Mouse (Mus musculus) heart, embryonic 16.5 days (tissue): ENCODE measurements around the gene Ptprr. TPM values are rescaled to one million over a fixed set of nuclear protein-coding genes. Genes with fewer than 3 reads are reported as not detected.

ENCODE experiments used
- ATAC-seq: fragments of 200-750 bp; cut with Nextera tagmentation; replicated peaks from 2 replicates; pipeline ENCODE4 v1.8.0; 2017; ENCODE audit warnings: moderate number of reproducible peaks; ENCODE audit not compliant: insufficient read depth, low FRiP score; ENCODE audit errors: extremely low read depth
- H3K27ac ChIP-seq: fragments of 300-500 bp; sonication (generic); 2 replicates; pipeline ENCODE4 v1.5.1; 2014; ENCODE audit warnings: mild to moderate bottlenecking, low read length, control low read depth, moderate library complexity
- H3K27me3 ChIP-seq: fragments of 300-500 bp; sonication (generic); 2 replicates; pipeline ENCODE4 v1.6.1; 2014; ENCODE audit warnings: low read length, mixed read lengths; ENCODE audit not compliant: control insufficient read depth, insufficient read depth
- H3K36me3 ChIP-seq: fragments of 300-500 bp; sonication (generic); 2 replicates; pipeline ENCODE4 v1.6.1; 2014; ENCODE audit not compliant: control insufficient read depth, insufficient read depth
- H3K4me1 ChIP-seq: fragments of 300-500 bp; sonication (generic); 2 replicates; pipeline ENCODE4 v1.6.1; 2014; ENCODE audit warnings: low read length, mixed read lengths; ENCODE audit not compliant: control insufficient read depth, insufficient read depth
- H3K4me2 ChIP-seq: fragments of 300-500 bp; sonication (generic); 2 replicates; pipeline ENCODE4 v1.6.1; 2014; ENCODE audit warnings: low read depth, mild to moderate bottlenecking, control low read depth, low read length
- H3K4me3 ChIP-seq: fragments of 300-500 bp; sonication (generic); 2 replicates; pipeline ENCODE4 v1.5.1; 2014; ENCODE audit warnings: mild to moderate bottlenecking, control low read depth, low read length
- H3K9ac ChIP-seq: fragments of 300-500 bp; sonication (generic); 2 replicates; pipeline ENCODE4 v1.6.1; 2014; ENCODE audit warnings: low read length, control low read depth
- H3K9me3 ChIP-seq: fragments of 300-500 bp; sonication (generic); replicated peaks from 2 replicates; pipeline ENCODE4 v1.6.1; 2016; ENCODE audit warnings: low read length; ENCODE audit not compliant: control insufficient read depth
- WGBS: fragments of 180-500 bp; shearing (Covaris S2); extraction: QIAGEN DNeasy Blood & Tissue Kit; methylation state at CpG from one replicate; pipeline ENCODE4 v1.1.7; 2014; 5-methylcytosine and 5-hydroxymethylcytosine counted together
- polyA plus RNA-seq: library from polyadenylated mRNA; unstranded; fragments of >200 nt; fragmentation: Nextera tagmentation; extraction: Ambion mirVana; gene quantifications from 2 replicates; pipeline ENCODE4 v1.2.1, GENCODE M21; 2015

The Ptprr gene
- polyA plus RNA-seq, 1 experiment from 2014 or later, result 0.35 TPM

DNA sequence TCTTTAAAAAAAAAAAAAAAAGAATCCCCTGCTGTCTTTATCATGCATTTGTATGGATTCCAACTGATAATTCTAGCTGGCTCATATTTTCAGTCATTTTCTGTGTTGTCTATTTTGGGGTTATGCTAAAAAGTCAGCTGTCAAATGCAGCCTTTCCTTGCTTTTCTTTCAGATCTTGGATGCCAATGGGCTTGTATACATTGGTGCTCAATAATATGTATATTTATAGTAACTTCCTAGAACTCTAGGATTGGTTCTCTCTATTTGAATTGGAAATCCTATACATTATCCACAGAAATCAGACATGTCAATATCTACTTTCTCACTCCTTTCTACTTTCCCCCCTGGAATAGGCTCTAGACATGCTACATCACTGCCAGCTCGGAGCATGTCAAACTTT, 90.7 kb downstream of the Ptprr start:
- Histone ChIP-seq H3K4me3 (no peak overlapping the region), H3K9ac (no peak overlapping the region), H3K9me3 (peaks cover 2% of the 10 kb centered on the region; the same call in 1 of the 2 replicates), H3K27ac (no peak overlapping the region), H3K4me2 (no peak overlapping the region), H3K27me3 (no peaks in the 10 kb centered on the region), H3K36me3 (no peaks in the 10 kb centered on the region), H3K4me1 (no peaks in the 10 kb centered on the region)
- WGBS, result 78% methylated on average over 1 of the region's 1 CpGs
- ATAC-seq, result no peak

DNA sequence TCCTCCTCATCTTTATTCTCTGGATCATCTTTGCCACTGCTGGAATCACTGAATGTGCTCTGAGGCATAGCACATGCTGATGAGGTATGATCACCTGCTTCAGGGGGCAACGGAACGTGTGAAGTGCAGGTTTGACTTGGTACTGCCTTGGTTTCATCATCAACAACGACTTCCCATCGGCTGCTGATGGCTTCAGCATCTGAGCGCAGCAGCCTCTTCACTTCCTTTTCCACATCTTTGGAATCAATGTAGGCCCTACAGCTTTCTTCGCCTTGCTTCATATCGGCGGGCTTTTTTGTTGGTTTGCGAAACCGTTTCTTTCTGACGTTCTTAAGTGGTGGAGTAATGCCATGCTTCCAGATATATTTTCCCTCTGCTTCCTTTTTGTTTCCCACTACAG, 94.9 kb downstream of the Ptprr start:
- Histone ChIP-seq H3K36me3 (no peaks in the 10 kb centered on the region), H3K4me2 (no peak overlapping the region), H3K4me3 (no peak overlapping the region), H3K9me3 (peaks cover 2% of the 10 kb centered on the region; the same call in 1 of the 2 replicates), H3K27ac (no peak overlapping the region), H3K27me3 (no peaks in the 10 kb centered on the region), H3K9ac (no peak overlapping the region), H3K4me1 (no peaks in the 10 kb centered on the region)
- no peak for ATAC-seq
- WGBS, result 90% methylated on average over 11 of the region's 11 CpGs

DNA sequence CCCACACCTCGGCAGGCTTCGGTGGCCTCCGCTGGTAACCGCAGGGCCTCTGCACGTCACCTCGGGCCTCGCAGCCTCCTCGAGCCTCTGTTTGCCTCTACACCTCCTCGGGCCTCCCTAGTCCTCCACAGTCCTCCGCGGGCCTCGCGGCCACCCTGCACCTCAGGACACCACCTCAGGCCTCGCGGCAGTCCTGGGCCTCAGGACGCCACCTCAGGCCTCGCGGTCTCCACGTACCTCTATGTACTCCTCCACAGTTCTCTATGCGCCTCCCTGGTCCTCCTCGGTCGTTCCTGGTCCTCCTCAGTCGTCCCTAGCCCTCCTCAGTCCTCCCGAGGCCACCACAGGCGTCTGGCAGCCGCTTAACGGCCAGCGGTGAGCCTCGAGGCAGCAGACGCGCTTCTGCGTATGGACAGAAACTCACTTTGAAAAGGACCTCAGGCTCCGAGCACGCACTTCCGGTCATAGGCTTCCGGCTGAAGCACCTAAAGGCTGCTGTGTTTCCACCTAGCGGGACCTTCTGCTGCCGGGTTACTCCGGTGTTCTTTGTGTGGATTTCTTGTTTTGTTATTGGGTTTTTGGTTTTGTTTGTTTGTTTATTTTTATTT, 96.0 kb downstream of the Ptprr start, which contains the start of gene 4933416C03Rik:
Gene 4933416C03Rik (minus strand): TSS at position 51 of the 608 bp plus-strand sequence.
- no peak within 1 kb of the TSS for H3K4me2 ChIP-seq
- no peaks in the 10 kb centered on the region for H3K36me3 ChIP-seq
- no peak for ATAC-seq
- H3K9ac ChIP-seq, result no peak within 1 kb of the TSS
- no peak within 1 kb of the TSS for H3K27ac ChIP-seq
- WGBS, result 93% methylated on average over 39 of the region's 39 CpGs
- H3K27me3 ChIP-seq, result no peaks in the 10 kb centered on the region
- H3K9me3 ChIP-seq, result peaks cover 2% of the 10 kb centered on the region; the same call in 1 of the 2 replicates
- no peak within 1 kb of the TSS for H3K4me3 ChIP-seq
- no peaks in the 10 kb centered on the region for H3K4me1 ChIP-seq

DNA sequence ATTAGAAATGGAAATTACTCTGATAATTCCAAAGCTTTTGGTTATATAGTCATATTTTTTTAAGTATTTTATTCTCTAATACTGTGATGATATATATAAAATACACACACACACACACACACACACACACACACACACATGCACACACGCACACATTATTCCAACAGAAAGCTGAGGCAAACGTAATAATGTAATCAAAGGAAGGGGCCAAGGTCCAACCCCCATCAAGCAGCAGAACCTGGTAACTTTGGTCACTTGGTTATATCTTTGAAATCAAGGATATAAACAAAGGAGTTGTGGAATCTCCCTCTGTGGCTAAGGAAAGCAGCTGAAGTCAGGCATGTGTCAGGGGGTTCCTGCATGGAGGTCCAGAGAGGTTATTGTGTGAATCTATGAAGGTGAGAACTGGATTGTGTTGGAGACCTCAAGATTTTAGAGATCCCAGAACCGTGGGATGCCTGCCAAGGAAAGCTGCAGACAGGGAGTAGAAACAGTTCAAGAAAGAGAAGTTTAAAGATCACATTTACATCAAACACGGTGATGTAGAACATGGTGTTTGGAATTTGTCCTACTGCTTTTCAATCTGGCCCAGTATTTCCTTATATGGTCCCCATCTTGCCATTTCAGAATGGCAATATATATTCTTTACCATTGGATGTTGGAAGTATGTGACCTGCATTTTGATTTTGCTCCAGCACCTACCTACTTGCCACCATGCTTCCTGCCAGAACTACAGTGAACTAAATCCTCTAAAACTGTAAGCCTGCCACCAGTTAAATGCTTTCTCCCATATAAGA, 98.1 kb downstream of the Ptprr start:
- 65% methylated on average over 4 of the region's 4 CpGs for WGBS
- Histone ChIP-seq H3K9ac (no peak overlapping the region), H3K9me3 (peaks cover 2% of the 10 kb centered on the region; the same call in 1 of the 2 replicates), H3K36me3 (no peaks in the 10 kb centered on the region), H3K4me2 (no peak overlapping the region), H3K4me1 (no peaks in the 10 kb centered on the region), H3K27ac (no peak overlapping the region), H3K27me3 (no peaks in the 10 kb centered on the region), H3K4me3 (no peak overlapping the region)
- no peak for ATAC-seq

DNA sequence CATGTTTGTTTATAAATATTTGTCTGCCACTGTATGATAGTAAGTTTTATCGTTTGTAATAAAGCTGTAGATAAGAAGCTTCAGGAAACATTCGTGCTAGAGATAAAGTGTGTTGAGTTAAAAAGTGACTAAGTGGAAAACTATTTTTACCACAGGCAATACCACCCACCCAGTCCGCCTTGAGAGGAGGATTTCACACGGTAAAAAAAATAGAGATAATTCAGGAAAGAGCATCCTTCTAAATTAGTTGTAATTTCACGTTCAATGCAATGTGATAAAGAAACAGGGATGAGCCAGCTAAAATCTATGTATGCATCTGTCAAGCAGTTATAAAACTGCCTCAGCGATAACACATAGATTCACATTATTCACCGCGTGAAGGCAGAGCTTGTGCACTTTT, 99.0 kb downstream of the Ptprr start:
- Histone ChIP-seq H3K9me3 (peaks cover 2% of the 10 kb centered on the region; the same call in 1 of the 2 replicates), H3K4me3 (no peak overlapping the region), H3K4me1 (no peaks in the 10 kb centered on the region), H3K27me3 (no peaks in the 10 kb centered on the region), H3K36me3 (no peaks in the 10 kb centered on the region), H3K27ac (no peak overlapping the region), H3K4me2 (no peak overlapping the region), H3K9ac (no peak overlapping the region)
- ATAC-seq, result no peak
- WGBS, result 44% methylated on average over 8 of the region's 8 CpGs

DNA sequence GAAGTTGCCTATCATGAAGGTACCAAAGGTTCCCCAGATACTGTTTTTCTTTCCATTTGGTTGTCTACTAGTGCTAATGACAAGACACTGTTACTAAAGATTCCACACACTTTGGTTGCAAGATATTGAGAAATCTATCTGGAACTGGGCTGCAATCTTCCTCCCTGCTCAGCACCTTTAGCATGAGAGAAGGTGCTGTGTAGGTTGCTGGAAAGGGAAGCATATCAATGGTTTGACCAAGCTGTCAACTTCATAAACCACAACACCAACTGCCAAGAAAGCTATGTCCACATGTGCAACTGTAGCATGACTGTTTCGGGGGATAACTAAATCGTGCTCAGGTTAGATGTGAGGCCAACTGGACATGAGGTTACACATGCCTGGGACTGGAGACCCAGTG, 103.5 kb downstream of the Ptprr start:
- no peak for ATAC-seq
- Histone ChIP-seq H3K27ac (no peak overlapping the region), H3K27me3 (no peaks in the 10 kb centered on the region), H3K4me2 (no peak overlapping the region), H3K36me3 (no peaks in the 10 kb centered on the region), H3K9ac (no peak overlapping the region), H3K9me3 (no peaks in the 10 kb centered on the region), H3K4me3 (no peak overlapping the region), H3K4me1 (no peaks in the 10 kb centered on the region)
- WGBS, result 80% methylated on average over 2 of the region's 2 CpGs

DNA sequence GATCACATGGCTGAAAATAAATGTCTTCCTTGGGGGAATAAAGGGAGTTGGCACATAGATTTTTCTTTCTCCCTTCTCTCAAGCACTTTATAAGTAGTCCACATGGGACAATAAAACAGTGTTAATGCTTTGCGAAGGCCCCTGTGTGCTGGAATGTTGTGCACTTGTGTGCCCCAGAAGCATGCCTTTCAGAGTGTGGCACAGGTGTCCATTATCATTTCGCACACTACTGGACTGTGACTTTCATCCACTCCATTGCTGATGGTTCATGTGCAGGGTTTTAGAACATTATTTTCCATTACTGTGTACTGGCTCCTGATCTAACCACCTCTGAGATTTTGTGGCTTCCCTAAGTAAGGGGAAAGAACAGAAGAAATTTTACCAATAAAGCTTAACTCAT, 105.8 kb downstream of the Ptprr start:
- 77% methylated on average over 2 of the region's 2 CpGs for WGBS
- Histone ChIP-seq H3K4me2 (no peak overlapping the region), H3K4me3 (no peak overlapping the region), H3K27me3 (no peaks in the 10 kb centered on the region), H3K9me3 (no peaks in the 10 kb centered on the region), H3K36me3 (no peaks in the 10 kb centered on the region), H3K4me1 (no peaks in the 10 kb centered on the region), H3K9ac (no peak overlapping the region), H3K27ac (no peak overlapping the region)
- ATAC-seq, result no peak

DNA sequence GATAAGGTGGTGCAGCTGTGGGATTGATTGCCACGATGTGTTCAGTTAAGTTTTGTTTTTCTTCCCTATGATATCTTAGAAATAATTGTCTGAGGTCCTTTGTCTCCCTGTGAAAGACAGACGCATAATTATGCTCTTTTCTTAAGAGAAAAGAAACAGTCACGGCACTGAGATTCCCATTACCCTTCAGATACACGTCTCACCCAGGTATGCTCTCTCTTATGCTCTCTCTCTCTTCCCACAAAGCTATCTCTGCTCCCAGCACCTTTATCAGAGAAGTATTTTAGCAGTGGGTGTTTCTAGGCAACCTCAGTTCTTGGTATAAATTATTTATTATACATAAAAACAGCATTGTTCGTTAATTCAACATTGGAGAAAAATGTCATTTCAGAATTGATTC, 107.4 kb downstream of the Ptprr start:
- no peaks in the 10 kb centered on the region for H3K36me3 ChIP-seq
- H3K4me1 ChIP-seq, result no peaks in the 10 kb centered on the region
- no peaks in the 10 kb centered on the region for H3K9me3 ChIP-seq
- H3K27ac ChIP-seq, result no peak overlapping the region
- ATAC-seq, result no peak
- H3K4me2 ChIP-seq, result no peak overlapping the region
- no peak overlapping the region for H3K4me3 ChIP-seq
- 61% methylated on average over 5 of the region's 5 CpGs for WGBS
- no peaks in the 10 kb centered on the region for H3K27me3 ChIP-seq
- no peak overlapping the region for H3K9ac ChIP-seq

DNA sequence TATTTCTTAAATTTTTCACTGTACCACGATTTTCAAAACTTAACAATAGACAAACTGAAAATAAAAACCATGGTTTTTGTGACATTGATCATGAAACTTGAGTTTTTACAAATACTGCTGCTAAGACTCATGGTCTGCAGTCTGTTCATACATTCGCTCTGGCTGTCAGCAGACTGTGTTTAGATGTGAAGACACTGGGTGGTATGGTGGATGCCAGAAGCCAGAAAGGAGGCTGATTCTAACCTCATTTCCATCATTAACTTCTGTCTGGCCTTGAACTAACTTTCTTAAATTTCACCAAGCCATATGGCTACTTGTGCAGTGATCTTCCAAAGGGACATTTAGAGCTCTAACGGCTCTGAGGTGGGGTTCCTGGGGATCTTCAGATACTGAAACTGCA, 112.4 kb downstream of the Ptprr start:
- ATAC-seq, result no peak
- Histone ChIP-seq H3K9me3 (no peaks in the 10 kb centered on the region), H3K27me3 (no peaks in the 10 kb centered on the region), H3K9ac (no peak overlapping the region), H3K27ac (no peak overlapping the region), H3K36me3 (no peaks in the 10 kb centered on the region), H3K4me2 (no peak overlapping the region), H3K4me1 (no peaks in the 10 kb centered on the region), H3K4me3 (no peak overlapping the region)
- WGBS, result 75% methylated on average over 3 of the region's 3 CpGs
